Mouse (Mus musculus) mesoderm, embryonic 11.5 days (tissue): ENCODE measurements at regions not wholly inside any gene's neighbourhood (a gene's known extent, or its start where the extent isn't known, plus 50 kb on each side); places are given as distances from the start of the nearest gene placed in this dataset.
A peak's percentile ranks its signal among the peaks of the same experiment; 100 is the strongest.

Experiments
- DNase-seq: peaks from one replicate; pipeline ENCODE4 v3.0.0-alpha.2; 2012; ENCODE audit warnings: low read depth, low spot score

DNA sequence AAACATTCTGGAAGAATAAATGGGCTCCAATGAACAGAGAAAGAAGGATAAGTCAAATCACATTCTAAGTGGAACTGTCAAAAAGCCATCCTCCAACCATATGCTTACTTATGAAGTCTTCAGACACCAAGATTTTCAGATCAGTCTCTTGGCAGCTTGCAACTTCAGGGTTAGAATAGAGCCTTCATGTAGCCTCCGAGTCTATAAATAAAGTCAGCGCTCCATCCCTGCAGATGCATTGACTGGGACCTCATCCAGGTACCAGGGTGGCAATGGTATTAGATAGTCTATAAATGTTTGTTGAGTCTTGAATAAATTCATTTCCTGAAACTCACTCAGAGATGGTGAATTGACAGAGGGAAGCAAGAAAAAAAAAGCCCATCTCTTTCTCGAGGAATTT is 107.2 kb upstream of the Eepd1 start:
- DNase-seq, result no peak

DNA sequence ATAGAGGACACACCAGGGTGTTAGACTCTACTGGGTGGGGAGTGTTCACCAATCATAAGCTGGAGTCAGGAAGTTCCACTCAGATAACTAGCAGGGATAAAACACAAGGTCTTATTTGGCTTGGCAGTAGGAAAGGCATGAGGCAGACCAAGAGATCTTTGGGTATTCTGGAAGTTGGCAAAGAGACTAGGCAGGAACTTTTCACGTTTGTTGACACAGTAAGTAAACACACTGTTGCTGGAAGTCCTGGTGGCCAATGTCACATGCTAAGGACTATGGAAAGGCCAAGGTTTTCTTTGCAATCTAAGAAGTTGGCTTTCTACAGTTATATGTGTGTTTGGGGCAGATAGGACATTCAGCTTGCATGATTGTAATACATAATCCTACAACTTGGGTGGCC is 105.1 kb upstream of the Eepd1 start:
- DNase-seq, result no peak

DNA sequence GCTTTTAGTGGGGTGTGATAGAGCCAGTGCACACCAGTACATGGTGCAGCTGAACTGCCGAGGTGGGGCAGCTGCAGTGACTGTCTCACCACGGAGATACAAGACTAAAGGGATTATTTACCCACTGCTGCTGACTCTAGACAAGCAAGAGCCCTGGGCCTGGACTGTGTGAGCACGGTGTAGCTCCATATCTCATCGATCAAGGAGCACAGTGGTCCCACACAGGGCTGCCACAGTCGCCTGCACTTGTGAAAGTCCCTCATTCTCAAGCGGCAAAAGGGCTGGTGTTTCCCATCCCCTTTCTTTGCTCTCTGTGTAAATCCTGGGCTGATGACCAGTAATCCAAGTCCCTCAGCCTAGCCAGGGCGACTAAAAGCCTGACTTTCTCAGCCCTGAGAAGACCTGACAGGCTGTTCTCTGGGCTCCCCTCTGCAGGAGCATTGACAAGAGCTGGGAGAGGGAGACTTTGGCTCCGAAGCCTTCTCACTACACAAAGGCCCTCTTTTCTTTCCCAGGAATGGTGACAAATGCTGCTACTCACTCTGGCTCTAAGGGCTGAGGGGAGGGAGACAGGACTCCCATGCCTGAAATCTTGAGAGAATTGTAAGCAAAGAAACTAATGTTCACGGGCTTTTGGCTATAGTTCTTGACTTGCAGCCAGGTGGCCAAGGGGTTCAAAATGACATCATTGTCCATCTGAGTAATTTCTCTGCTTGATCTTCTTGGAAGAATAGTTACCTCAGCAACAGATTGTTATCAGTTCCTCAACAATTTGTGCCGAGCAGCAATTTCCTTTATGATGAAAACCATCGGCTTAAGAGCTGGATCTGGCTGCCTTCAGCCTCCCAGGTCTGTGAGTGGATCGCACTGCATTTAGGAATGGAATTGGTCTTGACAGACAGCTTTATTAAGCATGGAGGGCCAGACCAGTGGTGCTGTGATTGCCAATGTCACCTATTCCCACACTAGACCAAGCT is 103.3 kb upstream of the Eepd1 start:
- no peak for DNase-seq

DNA sequence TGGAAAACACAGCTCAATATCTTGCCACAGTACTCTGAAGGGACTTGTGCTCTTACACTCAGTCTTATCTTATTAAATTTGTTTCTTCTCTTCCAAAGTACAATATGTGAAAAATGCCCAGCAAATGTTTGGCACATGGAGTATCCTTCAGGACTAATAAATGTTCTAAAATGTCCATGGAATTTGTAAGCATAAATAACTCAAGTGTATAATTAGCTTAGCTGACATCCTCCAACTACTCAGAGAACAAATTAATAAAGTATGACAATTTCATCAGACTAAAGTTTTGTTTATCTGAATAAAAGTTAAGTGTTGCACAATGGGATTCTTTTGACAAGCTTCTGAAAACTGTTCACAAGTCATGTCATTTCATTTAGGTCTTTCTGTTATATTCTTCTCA is 96.0 kb upstream of the Eepd1 start:
- DNase-seq, result no peak

DNA sequence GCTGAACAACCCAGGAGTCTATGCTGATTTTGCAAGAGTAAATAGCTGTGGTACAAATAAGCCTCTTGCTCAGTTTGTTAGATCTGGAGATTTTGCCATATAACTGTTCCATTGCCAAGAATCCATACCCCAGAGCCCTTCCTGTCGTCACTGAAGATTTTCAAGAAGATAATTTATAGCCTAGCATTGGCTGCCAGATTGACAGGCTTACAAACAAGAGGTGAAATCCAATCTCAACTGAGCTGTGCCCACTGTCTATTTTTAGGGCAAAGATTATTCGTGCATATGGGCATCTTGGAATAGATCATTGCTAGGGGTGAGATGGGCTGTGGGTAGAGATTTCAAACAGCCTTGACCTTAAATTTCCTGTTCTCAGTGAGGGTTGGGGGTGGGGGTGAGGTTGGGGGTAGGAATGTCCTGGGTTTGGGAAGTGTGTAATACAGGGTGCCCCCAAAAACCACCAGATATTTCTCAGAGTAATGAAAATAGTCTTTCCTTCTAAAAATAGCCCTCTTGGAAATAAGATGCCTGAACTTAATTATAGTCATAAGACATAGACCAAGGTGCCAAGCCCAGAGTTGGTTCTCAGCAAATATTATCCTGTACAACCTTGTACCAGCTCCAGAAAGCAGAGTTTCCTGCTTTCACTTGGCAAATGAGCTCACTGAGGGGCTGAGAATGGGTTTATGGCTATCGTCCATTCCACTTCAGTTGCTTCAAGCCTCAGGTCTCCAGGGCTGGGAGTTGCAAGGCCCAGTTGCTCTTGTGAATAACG is 93.3 kb upstream of the Eepd1 start:
- DNase-seq, result no peak

DNA sequence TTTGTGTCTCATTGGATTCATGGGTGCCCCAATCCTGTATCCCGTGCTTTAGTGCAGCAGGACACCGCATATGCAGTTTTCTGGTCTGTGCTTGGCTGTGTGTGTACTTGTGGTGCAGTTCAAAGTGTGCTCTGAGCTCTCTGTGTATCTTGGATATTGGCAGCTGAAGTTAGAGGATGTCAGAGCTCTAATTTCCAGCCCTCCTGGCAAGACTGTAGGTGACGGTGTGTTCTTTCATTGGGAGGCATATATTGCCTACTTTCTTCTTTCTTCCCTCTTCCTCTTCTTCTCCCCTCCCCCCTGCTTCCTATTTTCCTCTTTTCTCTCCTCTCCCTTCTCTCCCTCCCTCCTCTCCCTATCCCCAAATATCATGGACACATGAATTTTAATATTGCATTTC is 92.0 kb upstream of the Eepd1 start:
- no peak for DNase-seq

DNA sequence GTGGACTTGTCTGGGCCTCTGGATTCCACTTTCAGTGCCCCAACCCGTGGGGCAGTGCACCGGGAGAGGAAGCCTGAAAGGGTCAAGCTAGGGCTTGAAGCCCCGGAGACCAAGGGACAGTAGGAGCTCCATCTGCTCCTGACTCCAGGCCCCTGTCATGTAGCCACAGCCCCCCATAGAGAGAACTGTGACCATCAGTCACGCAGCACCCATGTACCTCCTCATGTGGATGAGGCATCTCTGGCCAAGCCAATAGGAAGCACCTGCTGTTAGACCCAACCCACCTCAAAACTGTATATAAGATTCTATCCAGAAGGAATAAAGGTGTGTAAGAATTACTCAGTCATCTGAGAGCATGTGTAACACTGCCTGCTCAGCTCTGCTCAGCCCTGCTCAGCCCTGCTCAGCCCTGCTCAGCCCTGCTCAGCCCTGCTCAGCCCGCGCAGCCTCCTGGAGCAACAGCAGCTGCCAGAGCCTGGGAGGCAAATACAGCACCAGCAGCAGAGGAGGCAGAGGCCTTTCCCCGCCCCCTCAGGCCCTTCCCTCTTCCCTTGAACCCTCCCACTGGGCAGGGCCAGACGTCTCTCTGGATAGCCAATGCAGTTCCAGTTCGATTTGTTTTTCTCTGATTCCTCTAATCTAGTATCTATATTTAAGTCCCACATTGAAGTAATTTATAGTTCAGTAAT is 80.6 kb upstream of the Eepd1 start:
- DNase-seq, result peak; percentile 42

DNA sequence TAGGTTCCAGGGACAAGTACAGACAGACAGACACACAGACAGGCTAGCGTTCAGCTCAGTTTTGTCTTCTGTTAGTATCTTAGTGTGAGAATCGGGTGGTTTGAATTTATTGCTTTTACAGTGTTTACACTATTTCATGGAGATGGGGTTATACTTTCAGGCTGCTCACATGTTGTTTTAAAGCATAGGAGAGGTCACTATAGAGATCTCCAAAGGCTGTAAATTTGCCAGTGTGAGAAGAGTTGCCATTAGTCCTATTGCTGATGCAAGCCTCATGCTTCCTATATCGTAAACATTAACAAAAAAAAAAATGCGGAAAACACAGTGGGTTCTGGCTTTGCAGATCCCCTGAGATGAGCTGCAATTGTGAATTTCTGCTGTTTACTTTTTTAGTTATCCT is 75.5 kb upstream of the Eepd1 start:
- no peak for DNase-seq

DNA sequence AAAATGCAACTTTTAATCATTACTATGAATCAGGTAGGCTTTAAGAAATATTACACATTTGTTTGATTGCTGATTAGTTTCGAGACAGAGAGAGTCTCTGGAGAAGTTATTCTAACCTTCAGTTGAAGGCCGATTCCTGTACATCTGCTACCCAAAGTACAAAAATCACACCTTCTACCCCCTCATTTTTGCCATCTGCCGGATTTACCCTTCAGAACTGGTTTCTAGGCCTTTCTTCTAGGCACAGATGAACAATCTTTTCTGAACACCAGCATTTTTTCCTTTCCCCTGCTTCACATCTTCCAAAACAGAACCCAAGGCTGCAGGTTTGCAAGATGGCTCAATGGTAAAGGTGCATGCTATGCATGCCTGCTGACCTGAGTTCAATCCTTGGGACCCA is 72.8 kb upstream of the Eepd1 start:
- DNase-seq, result no peak

DNA sequence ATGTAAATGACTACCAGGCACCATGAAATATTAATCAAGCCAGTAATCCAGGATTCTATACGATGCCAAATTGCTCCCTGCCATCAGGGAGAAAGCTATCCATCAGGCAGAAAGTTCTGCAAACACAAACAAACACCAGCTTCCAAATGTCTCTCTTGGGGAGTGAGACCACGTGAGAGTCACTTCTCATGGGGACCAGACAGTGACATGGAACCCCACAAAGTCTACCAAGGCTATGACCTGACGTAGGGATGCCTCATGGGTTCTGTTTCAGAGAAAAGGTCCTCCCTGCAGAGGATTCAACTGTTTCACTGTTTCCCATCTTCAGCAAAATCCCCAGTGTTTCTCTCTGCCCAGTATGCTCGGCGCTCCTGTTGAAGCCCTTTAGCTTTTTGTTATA is 71.6 kb upstream of the Eepd1 start:
- DNase-seq, result no peak

DNA sequence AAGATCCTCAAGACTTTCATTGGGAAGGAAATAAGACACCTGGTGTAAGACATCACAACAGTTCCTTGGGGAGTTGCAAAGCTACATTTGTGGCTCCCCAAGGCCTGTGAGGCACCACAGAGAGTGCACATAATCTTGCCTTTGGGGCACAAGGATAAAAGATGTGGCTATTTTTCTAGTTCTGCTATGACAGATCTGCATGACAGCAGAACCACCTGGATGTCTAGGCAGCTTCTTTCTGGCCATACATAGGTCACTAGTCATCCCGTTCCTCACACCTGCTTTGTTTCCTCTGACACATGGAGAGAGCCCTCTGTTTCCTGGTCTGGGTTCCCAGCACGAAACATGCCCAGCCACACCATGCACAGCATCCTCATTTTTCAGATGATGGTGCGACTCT is 67.5 kb upstream of the Eepd1 start:
- DNase-seq, result no peak

DNA sequence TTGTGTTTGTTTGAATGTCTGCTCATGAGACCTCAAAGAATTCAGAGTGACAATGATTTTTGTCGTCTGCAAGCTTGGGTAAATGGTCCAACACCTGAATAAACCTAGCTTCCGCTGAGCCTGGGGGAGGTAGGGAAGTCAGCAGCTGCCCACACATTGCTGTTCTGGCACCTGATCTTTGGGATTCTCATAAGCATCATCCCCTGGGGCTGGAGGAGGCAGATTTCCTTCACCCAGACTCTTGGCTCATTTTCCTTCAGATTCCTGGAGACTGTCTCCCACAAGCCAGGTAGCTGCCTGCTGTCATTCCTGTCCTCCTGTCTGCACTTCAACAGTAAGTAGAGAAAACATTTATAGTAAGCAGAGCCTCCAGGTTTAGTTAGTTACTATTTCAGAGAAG is 67.0 kb upstream of the Eepd1 start:
- no peak for DNase-seq

DNA sequence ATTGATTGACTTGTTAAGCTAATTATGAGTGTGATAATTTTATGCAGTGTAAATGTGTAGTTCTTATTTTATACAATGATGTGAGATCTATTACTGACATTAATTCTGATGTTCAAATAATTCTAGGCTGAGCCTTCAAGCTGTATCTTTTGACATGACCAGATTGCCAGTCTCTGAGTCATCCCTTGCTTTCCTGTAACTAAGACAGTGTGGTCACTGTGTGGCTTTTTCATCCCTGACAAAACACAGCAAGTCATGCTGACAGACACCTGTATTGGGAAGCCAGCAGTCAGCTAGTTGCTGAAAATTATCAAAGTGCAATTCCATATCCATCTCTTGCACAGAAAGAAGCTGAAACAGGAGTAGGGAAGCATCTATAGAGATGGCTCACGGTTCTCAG is 54.4 kb upstream of the Eepd1 start:
- no peak for DNase-seq

DNA sequence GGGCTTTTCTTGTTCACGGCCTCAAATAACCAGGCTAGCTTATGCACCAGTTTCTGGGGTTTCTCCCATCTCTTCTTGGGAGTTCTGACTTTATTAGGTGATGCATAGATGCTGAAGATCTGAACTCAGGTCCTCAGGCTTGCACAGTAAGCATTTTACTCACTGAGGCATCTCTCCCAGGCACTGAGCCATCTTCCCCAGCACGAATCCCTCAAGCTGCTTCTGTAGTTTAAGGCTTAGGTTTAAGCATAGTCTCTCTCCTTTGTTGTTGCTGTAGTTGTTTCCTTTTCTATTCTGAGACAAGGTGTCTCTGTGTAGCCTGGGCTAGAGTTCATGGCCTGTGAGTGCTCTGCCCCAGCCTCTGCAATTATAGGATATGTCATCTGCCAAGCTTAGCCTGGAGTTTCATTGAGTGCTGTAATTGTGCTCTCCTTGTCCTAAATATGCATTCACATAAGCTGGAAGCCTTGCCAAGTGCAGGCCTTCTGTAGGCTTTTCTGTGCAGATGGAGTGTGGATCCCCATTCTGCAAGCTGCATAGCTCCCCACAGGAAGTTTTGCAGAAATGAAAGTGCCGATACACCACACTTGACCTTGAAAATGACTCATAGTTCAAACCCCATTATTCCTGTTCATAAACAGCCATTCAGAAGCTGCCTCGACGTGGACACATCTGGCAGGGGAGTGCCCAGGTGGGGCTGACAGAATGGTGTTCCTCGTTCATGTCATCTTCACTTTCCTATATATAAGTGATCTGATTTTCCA is 51.7 kb upstream of the Eepd1 start:
- no peak for DNase-seq
